Mouse (Mus musculus) 416B (cell line): ENCODE measurements around the gene 2010005H15Rik.
A peak's percentile ranks its signal among the peaks of the same experiment; 100 is the strongest.
"Not testable (repeated sequence)": the region's sequence is repeated elsewhere in the genome, so short reads cannot be mapped to it uniquely, and the experiment has no call there.

ENCODE experiments used
- DNase-seq: peaks from one replicate; pipeline ENCODE4 v3.0.0; 2011; ENCODE audit warnings: low read depth

2010005H15Rik gene

GRCm38 (mm10) chr16:36221168-36221567 is at the start of gene 2010005H15Rik:
Gene 2010005H15Rik, plus strand, starts transcription at chr16:36221468.
- DNase-seq = not testable (repeated sequence)

- no peak for DNase-seq
Observed at GRCm38 (mm10) chr16:36176108-36176507, 45.2 kb upstream of the 2010005H15Rik start.

GRCm38 (mm10) chr16:36179910-36180309 is 41.4 kb upstream of the 2010005H15Rik start:
- peak; percentile 50 for DNase-seq

- peak; percentile 83 for DNase-seq
Observed at GRCm38 (mm10) chr16:36183912-36184311, 37.4 kb upstream of the 2010005H15Rik start, which contains the start of gene Gm5483. Gene Gm5483, plus strand, starts transcription at chr16:36184212.

- DNase-seq = no peak
Observed at GRCm38 (mm10) chr16:36199226-36199625, 22.0 kb upstream of the 2010005H15Rik start.

GRCm38 (mm10) chr16:36203846-36204245 is 17.4 kb upstream of the 2010005H15Rik start:
- no peak for DNase-seq

GRCm38 (mm10) chr16:36205684-36206083 is 15.6 kb upstream of the 2010005H15Rik start:
- DNase-seq = not testable (repeated sequence)

GRCm38 (mm10) chr16:36209967-36210453 is 11.3 kb upstream of the 2010005H15Rik start, which contains the start of gene Gm5416:
Gene Gm5416, plus strand, starts transcription at chr16:36210403.
- peak; percentile 82 for DNase-seq

- DNase-seq = peak; percentile 96
Observed at GRCm38 (mm10) chr16:36260585-36260984, 39.3 kb downstream of the 2010005H15Rik start.

GRCm38 (mm10) chr16:36276796-36277195 is 55.5 kb downstream of the 2010005H15Rik start, which contains the start of gene Stfa1:
Gene Stfa1, plus strand, starts transcription at chr16:36276951.
- peak; percentile 88 for DNase-seq

GRCm38 (mm10) chr16:36289140-36289539 is 67.9 kb downstream of the 2010005H15Rik start:
- peak; percentile 56 for DNase-seq
